Mouse (Mus musculus) C2C12 (cell line): Measurements from ENCODE around the gene Rhox3a.
"Not testable (repeated sequence)": the region's sequence is repeated elsewhere in the genome, so short reads cannot be mapped to it uniquely, and the experiment has no call there.

Experiments used
- CEBPB ChIP-seq: IDR thresholded peaks from one replicate; pipeline ENCODE4 v1.6.1; 2011; ENCODE audit warnings: low read depth, mild to moderate bottlenecking, control low read depth, moderate library complexity
- CTCF ChIP-seq: IDR thresholded peaks from one replicate; pipeline ENCODE4 v1.5.1; 2011; ENCODE audit not compliant: control insufficient read depth, insufficient read depth, insufficient read length
- MAX ChIP-seq: IDR thresholded peaks from one replicate; pipeline ENCODE4 v1.6.1; 2011; ENCODE audit warnings: mild to moderate bottlenecking, control low read depth
- MYOD1 ChIP-seq: IDR thresholded peaks from one replicate; pipeline ENCODE4 v1.6.1; 2011; ENCODE audit warnings: low read depth; ENCODE audit not compliant: control insufficient read depth, insufficient read length
- MYOG ChIP-seq: IDR thresholded peaks from one replicate; pipeline ENCODE4 v1.6.1; 2011; ENCODE audit not compliant: control insufficient read depth, insufficient read length; ENCODE audit errors: extremely low read depth
- USF1 ChIP-seq: IDR thresholded peaks from one replicate; pipeline ENCODE4 v1.6.1; 2011; ENCODE audit warnings: low read depth, mild to moderate bottlenecking, control low read depth, moderate library complexity

DNA sequence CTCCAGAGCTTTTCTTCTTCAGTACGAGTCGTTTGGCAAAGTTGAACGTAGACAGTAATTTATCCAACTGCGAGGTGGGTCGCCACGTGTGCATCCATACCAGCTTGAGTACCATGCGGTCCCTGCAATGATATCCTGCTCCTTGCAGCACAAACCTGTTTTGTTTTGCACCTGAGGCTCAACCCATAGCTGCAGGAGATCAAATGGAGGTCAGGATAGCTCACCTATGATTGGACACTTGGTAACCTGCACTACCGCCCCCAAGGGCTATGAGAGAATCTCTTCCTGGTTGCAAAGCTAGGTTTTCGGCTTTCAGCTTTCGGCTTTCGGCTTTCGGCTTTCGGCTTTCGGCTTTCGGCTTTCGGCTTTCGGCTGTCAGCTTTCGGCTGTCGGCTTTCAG is 15.3 kb downstream of the Rhox3a start, which contains the start of gene Rhox4a:
- TF ChIP-seq CTCF, CEBPB, USF1, MYOG, MYOD1, MAX: not testable (repeated sequence)
